Mouse (Mus musculus): ENCODE data around the gene Ncapg2. TPM values are rescaled to one million over a fixed set of nuclear protein-coding genes. Genes with fewer than 3 reads are reported as not detected.

Gene Ncapg2
- polyA plus RNA-seq, 1 experiment, result 49.5 TPM

DNA sequence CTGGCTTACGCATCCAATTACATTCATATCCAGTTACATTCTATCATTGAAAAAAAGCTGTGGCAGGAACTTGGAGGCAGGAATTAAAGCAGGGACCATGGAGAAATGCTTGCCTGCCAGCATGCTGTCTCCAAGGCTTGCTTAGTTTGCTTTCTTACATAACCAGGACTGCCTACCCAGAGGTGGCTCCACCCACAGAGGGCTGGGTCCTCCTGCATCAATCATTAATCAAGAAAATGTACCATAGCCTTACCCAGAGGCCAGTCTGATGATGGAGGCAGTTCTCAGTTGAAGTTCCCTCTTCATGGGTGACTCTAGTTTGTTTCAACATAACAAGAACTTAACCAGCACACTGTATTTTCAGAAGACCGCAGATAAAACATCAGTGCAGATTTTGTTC is 44.3 kb downstream of the Ncapg2 start:
- TF ChIP-seq POLR2A (IDR thresholded peaks at IDR 0.05; ENCODE audit: insufficient read depth, low read length) (no peak), CTCF (IDR thresholded peaks at IDR 0.05; ENCODE audit: low read depth, low read length) (no peak), EP300 (IDR thresholded peaks at IDR 0.05; ENCODE audit: insufficient read depth, low read depth, low read length) (no peak)
- peaks cover 13% of the 10 kb centered on the region for H3K36me3 ChIP-seq (ENCODE audit: control insufficient read depth, insufficient read depth, low read length, poor library complexity, severe bottlenecking)

DNA sequence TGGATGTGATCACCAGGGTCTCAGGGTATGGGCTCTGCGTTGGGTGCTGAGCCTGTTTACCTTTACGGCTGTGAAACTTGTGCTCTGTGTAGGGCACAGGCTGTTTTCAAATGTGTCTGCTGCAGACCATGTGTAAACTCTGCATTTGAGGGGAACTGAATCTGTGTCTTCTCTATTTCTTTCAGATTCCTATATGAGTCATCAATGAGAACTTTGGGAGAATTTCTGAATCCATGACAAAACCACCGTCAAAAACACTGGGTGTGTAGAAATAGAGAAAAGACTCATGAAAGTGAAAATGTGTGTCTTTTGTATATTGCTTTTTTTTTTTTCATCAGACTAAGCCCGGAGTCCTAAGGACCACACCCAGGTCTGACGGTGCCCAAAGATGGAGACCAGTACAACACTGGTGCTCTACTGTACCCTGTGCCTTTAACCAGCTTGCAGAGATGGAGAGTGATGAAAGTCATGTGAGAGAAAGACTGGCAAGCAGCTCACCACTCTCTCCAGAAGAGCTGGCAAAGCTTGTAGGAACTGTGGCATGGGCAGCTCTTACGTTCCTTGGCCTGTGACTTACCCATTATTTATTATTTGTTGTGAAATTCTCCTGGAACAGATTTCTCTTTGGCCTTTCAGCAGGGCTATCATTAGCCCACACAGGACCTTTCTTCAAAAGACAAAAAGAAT is 55.3 kb downstream of the Ncapg2 start:
- Histone ChIP-seq H3K9ac (ENCODE audit: low read depth, poor library complexity, severe bottlenecking) (no peak overlapping the region), H3K27me3 (ENCODE audit: control insufficient read depth, insufficient read depth, low read length, poor library complexity, severe bottlenecking) (no peaks in the 10 kb centered on the region), H3K4me1 (ENCODE audit: control insufficient read depth, insufficient read depth, low read length) (no peaks in the 10 kb centered on the region), H3K4me3 (ENCODE audit: low read depth, low read length) (no peak overlapping the region), H3K9me3 (replicated peaks; ENCODE audit: control insufficient read depth, insufficient read depth, low read length, poor library complexity, severe bottlenecking) (no peaks in the 10 kb centered on the region), H3K36me3 (ENCODE audit: control insufficient read depth, insufficient read depth, low read length, poor library complexity, severe bottlenecking) (peaks cover 11% of the 10 kb centered on the region), H3K27ac (ENCODE audit: insufficient read depth, low read length) (no peak overlapping the region)
- no peak for TF ChIP-seq EP300 (IDR thresholded peaks at IDR 0.05; ENCODE audit: insufficient read depth, low read depth, low read length)
- no peak for TF ChIP-seq CTCF (IDR thresholded peaks at IDR 0.05; ENCODE audit: low read depth, low read length)
- TF ChIP-seq POLR2A (IDR thresholded peaks at IDR 0.05; ENCODE audit: insufficient read depth, low read length), result no peak

More for the DNA sequence above, 44.3 kb downstream of the Ncapg2 start:
- Histone ChIP-seq H3K9me3 (replicated peaks; ENCODE audit: control insufficient read depth, insufficient read depth, low read length, poor library complexity, severe bottlenecking) (no peaks in the 10 kb centered on the region), H3K4me3 (ENCODE audit: low read depth, low read length) (no peak overlapping the region), H3K4me1 (ENCODE audit: control insufficient read depth, insufficient read depth, low read length) (no peaks in the 10 kb centered on the region), H3K9ac (ENCODE audit: low read depth, poor library complexity, severe bottlenecking) (no peak overlapping the region), H3K27ac (ENCODE audit: insufficient read depth, low read length) (no peak overlapping the region), H3K27me3 (ENCODE audit: control insufficient read depth, insufficient read depth, low read length, poor library complexity, severe bottlenecking) (no peaks in the 10 kb centered on the region)

DNA sequence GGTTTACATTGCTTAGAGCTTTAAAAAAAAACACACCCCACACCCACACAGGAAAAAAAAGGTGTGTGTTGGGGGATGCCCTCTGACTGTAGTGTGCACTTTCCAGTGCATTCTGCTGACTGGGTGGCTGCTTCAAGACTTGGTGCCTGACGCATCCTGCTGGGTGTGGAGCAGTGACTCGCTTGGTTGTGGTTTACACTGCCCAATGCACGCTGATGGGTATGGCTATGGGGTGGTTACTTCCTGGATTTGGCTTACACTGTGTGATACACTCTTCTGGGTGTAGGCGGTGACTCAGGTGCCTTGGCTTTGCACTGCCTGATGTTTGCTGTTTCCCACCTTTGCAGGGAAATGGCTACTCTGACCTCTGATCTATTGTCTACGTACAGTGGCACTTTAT is 61.8 kb downstream of the Ncapg2 start:
- no peak overlapping the region for H3K27ac ChIP-seq (ENCODE audit: insufficient read depth, low read length)
- no peak for TF ChIP-seq EP300 (IDR thresholded peaks at IDR 0.05; ENCODE audit: insufficient read depth, low read depth, low read length)
- TF ChIP-seq POLR2A (IDR thresholded peaks at IDR 0.05; ENCODE audit: insufficient read depth, low read length), result no peak
- no peak for TF ChIP-seq CTCF (IDR thresholded peaks at IDR 0.05; ENCODE audit: low read depth, low read length)
- no peak overlapping the region for H3K4me3 ChIP-seq (ENCODE audit: low read depth, low read length)
- H3K9ac ChIP-seq (ENCODE audit: low read depth, poor library complexity, severe bottlenecking), result no peak overlapping the region
- H3K9me3 ChIP-seq (replicated peaks; ENCODE audit: control insufficient read depth, insufficient read depth, low read length, poor library complexity, severe bottlenecking), result no peaks in the 10 kb centered on the region
- H3K4me1 ChIP-seq (ENCODE audit: control insufficient read depth, insufficient read depth, low read length), result no peaks in the 10 kb centered on the region
- no peaks in the 10 kb centered on the region for H3K27me3 ChIP-seq (ENCODE audit: control insufficient read depth, insufficient read depth, low read length, poor library complexity, severe bottlenecking)
- no peaks in the 10 kb centered on the region for H3K36me3 ChIP-seq (ENCODE audit: control insufficient read depth, insufficient read depth, low read length, poor library complexity, severe bottlenecking)

DNA sequence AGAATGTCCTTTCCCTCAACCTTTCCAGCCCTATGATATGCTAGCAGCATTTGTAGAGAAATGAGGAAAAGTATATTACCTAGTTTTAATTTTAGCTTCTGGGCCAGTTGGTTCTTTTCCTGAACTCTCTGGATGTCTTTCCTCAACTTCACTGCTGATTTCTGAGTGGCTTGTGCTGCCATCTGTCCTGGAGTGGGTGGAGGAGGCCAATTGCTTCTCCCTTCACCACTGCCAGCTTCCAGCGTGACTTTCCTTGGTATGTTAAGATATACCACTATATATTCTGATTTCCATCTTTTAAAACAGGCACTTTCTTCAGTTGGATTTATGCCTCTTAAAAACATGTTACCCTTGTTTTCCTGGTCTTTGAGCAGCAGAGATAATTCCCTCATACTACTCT is 63.1 kb downstream of the Ncapg2 start:
- H3K36me3 ChIP-seq (ENCODE audit: control insufficient read depth, insufficient read depth, low read length, poor library complexity, severe bottlenecking), result no peaks in the 10 kb centered on the region
- no peak overlapping the region for H3K9ac ChIP-seq (ENCODE audit: low read depth, poor library complexity, severe bottlenecking)
- no peaks in the 10 kb centered on the region for H3K9me3 ChIP-seq (replicated peaks; ENCODE audit: control insufficient read depth, insufficient read depth, low read length, poor library complexity, severe bottlenecking)
- no peaks in the 10 kb centered on the region for H3K27me3 ChIP-seq (ENCODE audit: control insufficient read depth, insufficient read depth, low read length, poor library complexity, severe bottlenecking)
- no peaks in the 10 kb centered on the region for H3K4me1 ChIP-seq (ENCODE audit: control insufficient read depth, insufficient read depth, low read length)
- no peak overlapping the region for H3K4me3 ChIP-seq (ENCODE audit: low read depth, low read length)
- no peak overlapping the region for H3K27ac ChIP-seq (ENCODE audit: insufficient read depth, low read length)
- TF ChIP-seq EP300 (IDR thresholded peaks at IDR 0.05; ENCODE audit: insufficient read depth, low read depth, low read length), result no peak
- no peak for TF ChIP-seq POLR2A (IDR thresholded peaks at IDR 0.05; ENCODE audit: insufficient read depth, low read length)
- no peak for TF ChIP-seq CTCF (IDR thresholded peaks at IDR 0.05; ENCODE audit: low read depth, low read length)

DNA sequence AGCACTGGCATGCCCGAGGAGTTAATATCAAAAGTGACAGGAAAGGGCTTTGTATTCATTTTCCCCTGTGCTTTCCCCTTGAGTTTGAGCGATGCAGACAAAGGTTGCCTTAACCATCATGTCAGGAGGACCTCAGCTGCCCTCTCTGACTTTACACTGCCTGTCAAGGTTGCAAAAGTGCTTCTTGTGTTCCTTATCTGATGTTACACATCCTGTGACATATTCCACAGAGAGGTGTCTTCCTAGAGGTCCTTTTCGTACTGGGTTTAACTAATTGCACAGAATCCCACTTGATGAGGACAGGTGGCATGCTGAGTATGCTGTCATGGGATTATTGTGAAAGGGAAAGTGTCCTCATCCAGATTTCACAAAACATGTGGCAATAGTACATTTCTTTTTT is 63.9 kb downstream of the Ncapg2 start:
- H3K9me3 ChIP-seq (replicated peaks; ENCODE audit: control insufficient read depth, insufficient read depth, low read length, poor library complexity, severe bottlenecking), result no peaks in the 10 kb centered on the region
- TF ChIP-seq EP300 (IDR thresholded peaks at IDR 0.05; ENCODE audit: insufficient read depth, low read depth, low read length) (no peak), POLR2A (IDR thresholded peaks at IDR 0.05; ENCODE audit: insufficient read depth, low read length) (no peak), CTCF (IDR thresholded peaks at IDR 0.05; ENCODE audit: low read depth, low read length) (no peak)
- H3K27me3 ChIP-seq (ENCODE audit: control insufficient read depth, insufficient read depth, low read length, poor library complexity, severe bottlenecking), result no peaks in the 10 kb centered on the region
- no peak overlapping the region for H3K4me3 ChIP-seq (ENCODE audit: low read depth, low read length)
- no peak overlapping the region for H3K27ac ChIP-seq (ENCODE audit: insufficient read depth, low read length)
- no peak overlapping the region for H3K9ac ChIP-seq (ENCODE audit: low read depth, poor library complexity, severe bottlenecking)
- H3K4me1 ChIP-seq (ENCODE audit: control insufficient read depth, insufficient read depth, low read length), result no peaks in the 10 kb centered on the region
- H3K36me3 ChIP-seq (ENCODE audit: control insufficient read depth, insufficient read depth, low read length, poor library complexity, severe bottlenecking), result no peaks in the 10 kb centered on the region

DNA sequence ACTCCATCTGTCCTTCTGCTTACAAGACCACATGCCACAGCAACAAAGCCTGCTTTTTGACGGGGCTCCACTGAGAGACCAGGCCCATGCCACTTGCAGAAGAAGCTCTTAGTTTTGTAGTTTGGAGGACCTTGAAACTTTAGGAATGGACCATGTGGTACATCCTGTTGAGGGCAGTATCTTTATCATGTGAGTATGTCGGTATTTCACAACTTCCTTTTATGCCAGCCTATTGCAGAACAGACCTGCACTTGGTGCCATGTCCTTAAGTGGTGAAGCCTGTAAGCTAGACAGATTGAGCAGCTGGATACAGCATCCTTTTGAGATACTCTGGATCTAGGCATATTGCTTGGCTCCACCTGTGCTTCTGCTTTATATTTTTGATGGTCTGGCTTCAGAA is 68.1 kb downstream of the Ncapg2 start:
- Histone ChIP-seq H3K4me3 (ENCODE audit: low read depth, low read length) (no peak overlapping the region), H3K27me3 (ENCODE audit: control insufficient read depth, insufficient read depth, low read length, poor library complexity, severe bottlenecking) (no peaks in the 10 kb centered on the region), H3K9ac (ENCODE audit: low read depth, poor library complexity, severe bottlenecking) (no peak overlapping the region), H3K27ac (ENCODE audit: insufficient read depth, low read length) (no peak overlapping the region), H3K9me3 (replicated peaks; ENCODE audit: control insufficient read depth, insufficient read depth, low read length, poor library complexity, severe bottlenecking) (no peaks in the 10 kb centered on the region), H3K4me1 (ENCODE audit: control insufficient read depth, insufficient read depth, low read length) (no peaks in the 10 kb centered on the region), H3K36me3 (ENCODE audit: control insufficient read depth, insufficient read depth, low read length, poor library complexity, severe bottlenecking) (no peaks in the 10 kb centered on the region)
- TF ChIP-seq CTCF (IDR thresholded peaks at IDR 0.05; ENCODE audit: low read depth, low read length) (no peak), POLR2A (IDR thresholded peaks at IDR 0.05; ENCODE audit: insufficient read depth, low read length) (no peak), EP300 (IDR thresholded peaks at IDR 0.05; ENCODE audit: insufficient read depth, low read depth, low read length) (no peak)
